Mouse (Mus musculus): Measurements from ENCODE around the gene Tmem144.
A peak's percentile ranks its signal among the peaks of the same experiment; 100 is the strongest.

Gene Tmem144

GRCm38 (mm10) chr3:79864824-79865223 lies 12.3 kb upstream of the Tmem144 start:
- DNase-seq (ENCODE audit: low spot score in 2 of 2), result no peak

- no peak for DNase-seq (ENCODE audit: low spot score in 2 of 2)
Observed at GRCm38 (mm10) chr3:79858221-79858620, 5.6 kb upstream of the Tmem144 start.

- no peak for DNase-seq (ENCODE audit: low spot score in 2 of 2)
Observed at GRCm38 (mm10) chr3:79857780-79858179, 5.2 kb upstream of the Tmem144 start.

DNA sequence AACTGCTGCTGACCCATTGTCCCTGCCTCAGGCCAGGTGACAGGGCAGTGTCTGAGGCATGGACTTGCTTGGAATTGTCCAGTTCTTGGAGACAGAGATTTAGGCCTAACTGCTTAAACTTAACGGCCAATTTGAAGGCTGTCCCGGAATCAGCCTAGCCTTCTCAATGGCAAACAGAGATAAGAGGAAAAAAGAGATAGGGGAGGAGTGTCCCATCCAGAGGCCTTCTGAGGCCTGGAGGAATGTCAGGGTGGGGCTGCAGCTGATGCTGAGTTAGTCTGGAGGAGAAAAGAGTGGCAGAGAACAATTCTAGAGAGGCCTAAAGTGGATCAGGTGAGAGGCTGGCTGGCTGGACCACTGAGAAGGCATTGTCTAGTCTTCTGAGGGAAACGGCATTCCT lies 465 bp downstream of the Tmem144 start:
- DNase-seq (ENCODE audit: low spot score in 2 of 2), result no peak

DNA sequence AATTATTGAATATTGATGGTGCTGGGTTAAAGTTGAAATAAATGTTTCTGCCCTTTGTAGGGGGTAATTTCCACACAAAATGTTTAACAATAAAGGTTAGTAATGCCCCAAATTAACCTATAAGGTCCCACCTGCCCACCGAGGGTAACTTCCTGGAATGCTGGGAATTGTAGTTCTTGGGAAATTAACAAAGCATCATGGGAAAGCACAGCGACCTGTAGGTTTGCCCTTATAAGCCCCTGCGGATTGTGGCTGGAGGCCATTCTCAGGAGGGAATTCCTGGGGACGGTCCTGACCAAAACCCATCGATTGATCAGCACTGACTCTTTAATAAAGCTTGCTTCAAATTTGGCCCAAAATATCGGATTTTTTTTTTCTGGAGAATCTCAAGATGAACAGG lies 1.9 kb downstream of the Tmem144 start:
- no peak for DNase-seq (ENCODE audit: low spot score in 2 of 2)

GRCm38 (mm10) chr3:79849621-79850020 lies 3.0 kb downstream of the Tmem144 start:
- DNase-seq (ENCODE audit: low spot score in 2 of 2), result no peak

DNA sequence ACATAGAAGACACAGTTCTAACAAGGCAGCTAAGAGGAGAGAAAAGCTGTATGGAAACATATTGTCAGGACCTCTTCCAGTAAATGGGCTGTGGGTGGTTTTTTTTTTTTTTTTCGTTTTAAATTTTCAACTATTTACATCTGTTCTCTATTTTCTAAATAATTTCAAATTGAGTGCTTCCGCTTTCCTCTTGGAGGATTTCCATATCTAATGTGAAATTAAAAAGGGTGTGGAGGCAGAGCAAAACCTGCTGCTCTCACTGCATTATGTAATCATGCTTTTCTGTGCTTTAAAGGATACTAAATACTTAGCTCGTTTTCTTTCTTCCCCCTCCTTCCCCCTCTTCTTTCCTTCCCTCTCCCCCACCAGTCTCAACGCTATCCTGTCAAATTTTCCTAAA lies 3.7 kb downstream of the Tmem144 start:
- no peak for DNase-seq (ENCODE audit: low spot score in 2 of 2)

DNA sequence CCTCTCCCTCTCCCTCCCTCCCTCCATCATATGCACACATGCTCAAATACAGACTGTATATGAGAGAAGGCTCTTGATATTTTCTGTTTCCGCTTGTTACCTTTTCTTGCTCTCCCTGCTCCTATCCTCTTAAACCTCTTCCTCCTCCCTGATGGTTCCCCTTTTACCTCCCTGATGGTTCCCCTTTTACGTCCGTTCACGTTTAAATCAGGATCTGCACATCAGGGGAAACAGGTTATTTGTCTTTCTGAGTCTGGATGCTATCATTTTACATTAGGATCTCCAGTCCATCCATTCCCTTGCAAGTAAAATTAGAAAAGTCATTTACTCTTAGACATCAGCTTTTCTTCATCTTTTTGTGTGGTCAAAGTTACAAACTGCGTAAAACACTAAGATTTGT lies 5.9 kb downstream of the Tmem144 start:
- no peak for DNase-seq (ENCODE audit: low spot score in 2 of 2)

GRCm38 (mm10) chr3:79843999-79844398 lies 8.6 kb downstream of the Tmem144 start:
- no peak for DNase-seq (ENCODE audit: low spot score in 2 of 2)

- peak; percentile 52 to 61 for DNase-seq (ENCODE audit: low spot score in 2 of 2)
Observed at GRCm38 (mm10) chr3:79842616-79843016, 10.0 kb downstream of the Tmem144 start.

DNA sequence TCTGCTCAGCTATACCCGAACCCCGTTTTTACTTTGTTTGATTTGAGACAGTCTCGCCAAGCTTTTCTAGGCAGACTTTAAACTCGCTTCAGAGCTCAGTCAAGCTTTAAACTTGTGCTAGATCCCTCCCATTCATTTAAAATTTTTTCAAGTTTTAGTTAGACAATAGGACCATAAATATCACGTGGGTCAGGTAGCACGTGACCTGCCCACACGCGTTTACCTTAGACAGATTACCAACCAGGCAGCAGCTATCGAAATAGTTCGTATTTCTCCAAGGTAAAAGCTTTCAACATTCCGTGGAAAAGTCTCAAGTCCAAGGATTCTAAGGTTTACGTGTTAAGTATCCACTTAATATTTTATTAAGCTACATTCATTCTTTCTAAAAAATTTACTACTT lies 10.4 kb downstream of the Tmem144 start:
- no peak for DNase-seq (ENCODE audit: low spot score in 2 of 2)

GRCm38 (mm10) chr3:79841475-79841874 lies 11.1 kb downstream of the Tmem144 start:
- DNase-seq (ENCODE audit: low spot score in 2 of 2), result no peak

- DNase-seq (ENCODE audit: low spot score in 2 of 2), result no peak
Observed at GRCm38 (mm10) chr3:79838751-79839150, 13.8 kb downstream of the Tmem144 start.

DNA sequence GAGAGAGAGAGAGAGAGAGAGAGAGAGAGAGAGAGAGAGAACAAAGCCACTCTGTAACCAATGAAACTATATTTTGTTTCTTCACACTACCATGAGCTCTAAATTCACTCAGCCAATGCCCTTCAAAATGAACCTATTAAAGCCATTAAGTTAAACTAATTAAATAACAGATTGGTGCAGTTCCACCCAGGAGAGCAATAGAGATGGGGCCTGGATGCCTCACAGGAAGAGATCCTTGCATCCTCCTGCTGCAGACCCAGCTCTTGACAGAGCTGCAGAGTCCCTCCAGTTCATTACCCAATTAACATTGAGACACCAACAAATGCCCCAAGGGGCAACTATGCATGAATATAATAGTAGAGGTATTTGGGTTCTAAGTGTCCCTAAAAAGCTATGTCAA lies 23.3 kb downstream of the Tmem144 start:
- no peak for DNase-seq (ENCODE audit: low spot score in 2 of 2)

GRCm38 (mm10) chr3:79825067-79825780 lies 27.3 kb downstream of the Tmem144 start:
- no peak for DNase-seq (ENCODE audit: low spot score in 2 of 2)

- no peak for DNase-seq (ENCODE audit: low spot score in 2 of 2)
Observed at GRCm38 (mm10) chr3:79823176-79823575, 29.4 kb downstream of the Tmem144 start.

GRCm38 (mm10) chr3:79821131-79821530 lies 31.4 kb downstream of the Tmem144 start:
- DNase-seq (ENCODE audit: low spot score in 2 of 2), result no peak

DNA sequence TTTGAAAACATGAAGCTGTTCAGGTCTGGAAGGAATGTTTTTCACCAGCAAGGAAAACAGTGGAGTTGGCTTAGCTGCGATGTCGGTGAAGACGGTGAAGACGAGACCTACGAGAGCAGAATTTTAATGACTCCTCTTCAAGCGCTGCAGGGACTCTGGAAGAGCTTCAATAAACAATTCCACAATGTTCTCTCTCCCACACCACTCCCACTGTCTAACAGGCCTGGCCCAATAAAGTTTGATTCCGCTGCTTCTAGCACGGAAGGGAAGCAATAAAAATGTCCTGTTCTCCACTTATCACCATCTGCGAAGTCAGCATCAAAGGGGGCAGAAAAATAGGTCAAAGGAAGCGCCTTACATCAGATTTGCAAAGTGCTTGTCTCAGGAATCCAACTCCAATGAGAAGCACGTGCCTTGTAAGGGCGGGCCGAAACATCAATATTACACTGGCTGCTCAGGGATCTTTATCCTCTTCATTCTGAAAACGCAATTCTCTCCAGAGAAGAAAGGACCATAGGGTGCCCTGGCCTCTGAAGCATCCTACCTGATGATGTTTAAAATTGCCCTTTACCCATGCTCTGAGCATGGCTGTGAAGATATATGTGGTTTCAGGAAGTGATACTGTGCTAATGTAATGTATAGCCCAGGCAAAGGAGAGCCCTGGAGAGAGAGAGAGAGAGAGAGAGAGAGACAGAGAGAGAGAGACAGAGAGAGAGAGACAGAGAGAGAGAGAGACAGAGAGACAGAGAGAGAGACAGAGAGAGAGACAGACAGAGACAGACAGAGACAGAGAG lies 34.2 kb downstream of the Tmem144 start:
- DNase-seq (ENCODE audit: low spot score in 2 of 2), result no peak

DNA sequence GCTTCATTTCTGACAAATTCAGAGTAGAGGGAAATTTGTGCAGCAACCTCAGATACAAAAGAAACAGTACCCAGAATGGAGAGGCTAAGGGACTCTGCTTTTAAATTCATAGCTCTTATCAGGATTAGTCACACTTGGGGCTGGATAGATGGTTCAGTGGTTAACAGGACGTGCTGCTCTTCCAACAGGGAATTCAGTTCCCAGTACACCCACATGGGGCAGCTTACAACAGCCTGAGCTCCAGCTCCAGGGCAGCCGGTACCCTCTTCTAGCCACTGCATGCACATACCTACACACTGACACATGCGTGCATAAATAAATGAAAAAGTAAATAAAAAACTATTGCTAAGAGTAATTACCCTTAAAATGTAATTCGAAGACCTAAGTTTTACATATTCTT lies 36.3 kb downstream of the Tmem144 start:
- DNase-seq (ENCODE audit: low spot score in 2 of 2), result no peak

- peak; percentile 44 to 77 for DNase-seq (ENCODE audit: low spot score in 2 of 2)
Observed at GRCm38 (mm10) chr3:79813814-79814490, 38.6 kb downstream of the Tmem144 start.

DNA sequence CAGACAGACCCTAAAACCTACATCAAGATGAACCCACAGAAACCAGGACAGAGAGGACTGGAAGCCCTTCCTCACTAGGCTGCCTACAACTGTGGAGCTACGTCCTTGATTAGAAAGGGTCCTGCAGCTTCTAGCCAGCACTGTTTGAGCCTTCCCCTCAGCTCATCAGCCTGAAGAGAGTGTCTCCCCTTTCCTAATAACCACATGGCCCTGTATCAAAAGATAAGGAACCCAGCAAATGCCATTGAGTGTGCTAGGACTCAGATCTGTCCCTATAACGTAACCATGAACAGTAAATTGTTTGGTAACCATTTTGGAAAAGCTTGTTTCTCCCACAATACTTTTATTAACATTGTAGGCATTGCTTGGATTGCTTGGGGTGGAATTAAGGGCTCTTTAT lies 40.5 kb downstream of the Tmem144 start:
- DNase-seq (ENCODE audit: low spot score in 2 of 2), result no peak

DNA sequence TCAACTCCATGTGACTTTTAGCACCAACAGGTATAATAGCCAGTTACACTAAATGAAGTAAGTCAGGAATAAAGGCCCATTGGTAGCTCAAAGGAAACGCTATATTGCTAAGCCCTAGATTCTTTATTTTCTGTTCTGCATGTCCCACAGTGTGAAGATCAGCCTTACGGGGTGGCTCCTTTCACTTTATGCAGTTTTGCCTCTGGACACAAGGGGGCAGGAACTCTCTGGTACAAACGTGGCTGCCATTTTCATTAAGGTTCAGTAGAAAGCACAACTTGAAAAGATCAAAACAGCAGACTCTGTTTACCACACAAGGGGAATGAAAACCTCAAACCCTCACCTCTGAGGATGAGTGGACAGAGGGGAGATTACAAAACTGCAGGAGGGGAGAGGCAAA lies 40.9 kb downstream of the Tmem144 start:
- no peak for DNase-seq (ENCODE audit: low spot score in 2 of 2)

- DNase-seq (ENCODE audit: low spot score in 2 of 2), result no peak
Observed at GRCm38 (mm10) chr3:79810563-79810962, 42.0 kb downstream of the Tmem144 start.
